Mouse (Mus musculus) spleen, adult 2 months (tissue): ENCODE data around the gene Ddn.

ENCODE experiments used
- CTCF ChIP-seq: fragments of 200-500 bp; IDR thresholded peaks from 2 replicates; pipeline ENCODE4 v1.5.1; 2011; ENCODE audit warnings: mild to moderate bottlenecking, inconsistent platforms; ENCODE audit not compliant: insufficient read depth, insufficient read length, insufficient replicate concordance; ENCODE audit errors: extremely low read depth
- POLR2A ChIP-seq: fragments of 200-500 bp; IDR thresholded peaks from 2 replicates; pipeline ENCODE4 v1.6.1; 2011; ENCODE audit warnings: low read depth, low read length, inconsistent platforms

- TF ChIP-seq POLR2A (no peak), CTCF (no peak)
Measured at GRCm38 (mm10) chr15:98778806-98779205, 30.5 kb downstream of the Ddn start.
